Mouse (Mus musculus) heart, adult 9 months (tissue): ENCODE measurements around the gene Shmt2.

Experiments
- DNase-seq, 2 experiments: peaks; one replicate each; pipeline ENCODE4 v3.0.0; 2022; ENCODE audit warnings: low spot score in 2 of 2

Gene Shmt2

GRCm38 (mm10) chr10:127522088-127522581, at the start of gene Shmt2:
TSS of gene Shmt2 (minus strand) at chr10:127522444.
- DNase-seq: peak; percentile 83 to 87

GRCm38 (mm10) chr10:127570937-127571641, 48.8 kb upstream of the Shmt2 start:
- no peak for DNase-seq

DNA sequence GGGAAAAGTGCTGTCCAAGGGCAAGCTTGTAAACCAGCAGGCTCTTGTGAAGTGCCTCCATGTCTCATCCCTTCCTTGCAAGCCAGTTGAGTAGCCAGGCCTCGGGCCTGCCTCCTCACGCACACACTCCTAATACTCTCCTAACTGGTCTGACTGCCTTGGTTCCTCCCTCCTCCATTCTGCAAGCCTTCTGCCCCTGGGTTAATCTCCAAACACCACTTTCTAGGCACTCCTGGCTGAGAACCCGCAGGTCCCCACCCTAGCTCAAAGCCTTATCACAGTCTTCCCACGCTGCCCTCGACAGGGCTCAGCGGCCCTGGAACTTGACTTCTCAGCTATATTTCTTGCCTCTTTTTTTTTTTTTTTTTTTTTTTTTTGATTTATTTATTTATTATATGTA, 48.1 kb upstream of the Shmt2 start:
- no peak for DNase-seq

GRCm38 (mm10) chr10:127569450-127569849, 47.2 kb upstream of the Shmt2 start:
- peak; percentile 79 to 83 for DNase-seq

- no peak for DNase-seq
Measured at GRCm38 (mm10) chr10:127566553-127567326, 44.5 kb upstream of the Shmt2 start.

DNA sequence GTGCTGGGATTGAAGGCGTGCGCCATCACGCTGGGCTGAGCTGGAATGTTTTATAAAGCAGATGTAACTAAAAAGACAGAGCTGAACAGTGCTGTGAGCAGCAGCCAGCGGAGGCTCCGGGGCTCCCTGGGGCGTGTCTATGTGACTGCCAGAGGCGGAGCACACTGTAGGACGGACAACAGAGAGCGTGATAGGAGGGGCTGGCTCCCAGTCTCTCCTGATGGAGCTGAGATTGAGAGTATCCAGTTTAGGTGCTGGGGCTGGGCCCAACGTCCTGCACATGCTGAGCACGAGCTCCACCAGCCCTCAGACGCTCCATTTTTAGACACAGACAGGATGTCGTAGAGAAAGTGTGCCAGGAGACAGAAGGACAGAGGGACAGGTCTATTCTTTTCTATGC, 42.1 kb upstream of the Shmt2 start:
- peak; percentile 43 to 48 for DNase-seq

GRCm38 (mm10) chr10:127563840-127564239, 41.6 kb upstream of the Shmt2 start:
- no peak for DNase-seq

GRCm38 (mm10) chr10:127561145-127561544, 38.9 kb upstream of the Shmt2 start:
- no peak for DNase-seq

DNA sequence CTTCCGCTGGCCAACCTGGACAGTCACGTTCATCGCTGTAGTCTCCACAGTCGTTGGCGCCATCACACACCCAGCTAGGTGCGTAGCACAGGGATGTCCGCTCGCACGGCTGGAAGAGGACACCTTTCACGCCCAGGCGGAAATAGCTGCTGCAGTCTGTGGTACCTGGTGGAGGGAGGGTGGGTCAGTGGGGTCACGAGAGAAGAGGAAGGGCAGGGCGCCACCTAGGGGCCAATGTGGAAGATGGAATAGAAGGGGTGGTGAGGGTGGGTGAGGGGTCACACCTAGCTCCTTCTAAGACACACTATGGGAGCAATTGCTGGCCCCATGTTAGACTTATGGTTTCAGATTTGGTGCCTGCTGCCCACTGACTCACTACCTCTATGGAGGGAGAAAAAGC, 35.2 kb upstream of the Shmt2 start:
- DNase-seq: no peak

- no peak for DNase-seq
Measured at GRCm38 (mm10) chr10:127555703-127556102, 33.5 kb upstream of the Shmt2 start.

DNA sequence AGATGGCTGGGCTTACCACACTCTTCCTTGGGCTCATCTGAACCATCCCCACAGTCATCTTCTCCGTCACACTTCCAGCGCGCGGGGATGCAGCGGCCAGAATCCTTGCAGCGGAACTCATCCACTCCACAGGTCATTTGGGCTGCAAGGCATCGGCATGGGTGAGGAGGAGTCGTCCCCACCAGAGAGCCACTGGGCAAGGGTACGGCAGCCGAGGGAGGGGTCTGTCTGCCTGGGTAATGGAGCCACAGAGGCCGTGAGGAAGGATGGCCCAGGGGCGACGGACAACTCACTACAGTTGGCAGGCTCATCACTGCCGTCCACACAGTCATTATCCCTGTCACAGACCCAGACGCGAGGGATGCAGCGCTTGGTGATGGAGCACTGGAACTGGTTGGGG, 27.6 kb upstream of the Shmt2 start:
- no peak for DNase-seq

GRCm38 (mm10) chr10:127548236-127548635, 26.0 kb upstream of the Shmt2 start:
- no peak for DNase-seq

DNA sequence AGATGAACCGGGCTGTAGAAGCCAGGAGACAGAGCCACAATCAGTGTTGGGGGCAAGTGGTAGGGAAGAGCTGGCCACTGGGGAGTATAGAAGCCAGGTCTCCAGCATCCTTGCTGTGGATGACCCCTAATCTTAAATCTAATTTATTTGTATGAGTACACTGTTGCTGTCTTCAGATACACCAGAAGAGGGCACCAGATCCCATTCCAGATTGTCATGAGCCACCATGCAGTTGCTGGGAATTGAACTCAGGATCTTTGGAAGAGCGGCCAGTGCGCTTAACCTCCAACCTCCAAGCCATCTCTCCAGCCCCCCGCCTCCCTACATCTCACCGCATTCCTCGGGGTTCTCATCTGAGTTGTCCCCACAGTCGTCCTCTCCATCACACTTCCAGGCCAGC, 24.3 kb upstream of the Shmt2 start:
- DNase-seq: no peak

- no peak for DNase-seq
Measured at GRCm38 (mm10) chr10:127544375-127544774, 22.1 kb upstream of the Shmt2 start.

- DNase-seq: no peak
Measured at GRCm38 (mm10) chr10:127543916-127544315, 21.7 kb upstream of the Shmt2 start.

DNA sequence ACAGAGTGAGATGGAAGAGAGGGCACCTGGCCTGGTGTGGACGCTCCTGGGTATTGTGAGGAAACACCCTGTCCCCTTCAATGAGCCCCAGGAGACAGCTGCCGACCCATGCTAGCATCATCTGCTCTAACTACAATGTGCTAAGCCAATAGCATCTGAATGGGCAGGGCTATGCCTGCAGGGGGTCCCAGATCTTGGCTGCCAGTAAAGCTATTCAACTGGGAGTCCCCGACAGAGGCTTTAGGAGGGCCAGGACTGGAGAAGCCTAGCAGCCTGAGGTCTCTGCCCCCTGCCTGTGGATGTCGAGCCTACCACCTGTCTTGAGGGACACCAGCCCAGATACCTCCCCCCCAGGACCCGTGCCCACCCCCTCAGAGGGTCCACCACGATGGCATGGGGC, 20.5 kb upstream of the Shmt2 start:
- DNase-seq: no peak

GRCm38 (mm10) chr10:127542084-127542483, 19.8 kb upstream of the Shmt2 start:
- no peak for DNase-seq

DNA sequence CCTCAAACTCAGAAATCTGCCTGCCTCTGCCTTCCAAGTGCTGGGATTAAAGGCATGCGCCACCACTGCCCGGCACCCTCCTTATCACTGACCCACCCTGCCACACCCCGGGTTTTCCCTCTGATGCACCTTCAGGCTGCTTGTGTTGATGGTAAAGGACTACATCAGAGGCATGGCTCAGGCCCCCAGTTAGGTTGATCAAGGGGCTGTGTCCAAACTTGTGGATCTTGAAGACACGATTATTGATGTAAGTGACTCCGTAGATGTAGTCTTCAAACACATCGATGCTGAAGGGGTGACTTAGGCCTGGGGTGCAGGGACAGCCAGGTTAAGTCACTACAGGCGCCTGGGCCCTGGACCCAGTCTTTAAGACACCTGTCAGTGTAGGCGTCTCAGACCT, 19.3 kb upstream of the Shmt2 start:
- DNase-seq: no peak

DNA sequence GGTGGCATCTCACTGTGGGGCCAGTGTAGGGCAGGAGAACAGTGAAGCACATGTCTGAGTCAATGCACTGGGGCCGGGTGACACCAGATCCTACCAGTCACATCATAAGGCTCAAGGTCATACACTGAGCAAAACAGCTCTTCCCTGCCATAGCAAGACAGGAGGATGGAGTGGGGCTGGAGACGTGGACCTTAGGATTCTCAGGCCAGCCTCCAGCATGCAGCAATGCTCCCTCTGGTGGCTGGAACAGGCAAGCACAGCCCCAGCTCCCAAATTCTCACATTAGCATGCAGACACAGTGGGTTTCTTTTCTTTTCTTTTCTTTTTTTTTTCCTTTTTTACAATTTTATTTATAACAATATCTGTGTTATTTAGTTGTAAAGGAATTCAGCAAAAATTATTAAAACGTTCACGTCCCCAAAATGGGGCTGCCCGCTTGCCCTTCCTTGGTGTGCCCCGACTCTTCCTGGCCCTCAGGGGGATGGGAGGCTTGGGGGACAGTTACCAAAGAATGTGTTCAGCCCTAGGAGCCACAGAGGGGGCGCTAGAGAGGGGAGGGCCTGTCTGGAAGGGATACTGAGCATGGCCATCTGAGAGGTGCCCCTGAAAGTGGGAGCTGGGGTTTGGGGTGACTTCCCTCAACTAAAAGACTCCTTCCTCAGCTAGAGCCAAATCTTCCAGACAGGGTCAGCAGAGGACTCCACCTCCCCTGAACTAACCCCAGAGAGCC, 15.8 kb upstream of the Shmt2 start:
- DNase-seq: peak; percentile 57 to 80

DNA sequence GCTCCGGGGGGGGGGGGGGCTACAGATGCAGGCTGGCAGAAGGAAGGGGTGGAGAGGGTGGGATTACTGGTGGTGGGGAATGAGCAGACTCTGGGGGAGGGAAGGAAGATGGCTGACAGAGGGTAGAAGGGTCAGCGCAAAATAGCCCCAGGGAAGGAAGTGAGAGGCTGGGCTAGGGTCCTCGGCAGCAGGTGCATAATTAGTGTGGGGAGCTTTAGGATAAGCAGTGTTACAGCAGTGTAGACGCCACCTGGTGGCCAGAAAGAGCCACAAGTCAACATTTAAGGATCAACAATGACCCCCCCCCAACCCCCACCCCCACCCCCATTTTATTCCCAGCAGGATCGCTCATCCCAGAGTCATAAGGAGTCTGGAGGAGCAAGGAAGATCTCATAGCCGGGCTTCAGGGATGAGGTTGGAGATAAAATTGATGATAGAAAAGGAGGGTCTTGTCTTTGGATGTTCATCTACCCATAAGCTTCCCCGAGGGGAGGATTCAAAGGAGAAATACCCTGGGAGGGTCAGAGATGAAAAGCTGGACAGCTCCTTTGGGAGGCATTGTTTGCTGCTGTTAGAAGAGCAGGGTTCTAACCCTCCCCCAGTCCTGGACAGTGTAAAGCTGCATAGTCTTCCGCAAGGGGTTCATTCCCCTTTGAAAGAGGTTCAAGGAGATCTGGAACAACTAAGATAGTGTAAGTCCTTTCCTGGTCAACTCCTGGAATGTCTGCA, 14.5 kb upstream of the Shmt2 start:
- DNase-seq: no peak

DNA sequence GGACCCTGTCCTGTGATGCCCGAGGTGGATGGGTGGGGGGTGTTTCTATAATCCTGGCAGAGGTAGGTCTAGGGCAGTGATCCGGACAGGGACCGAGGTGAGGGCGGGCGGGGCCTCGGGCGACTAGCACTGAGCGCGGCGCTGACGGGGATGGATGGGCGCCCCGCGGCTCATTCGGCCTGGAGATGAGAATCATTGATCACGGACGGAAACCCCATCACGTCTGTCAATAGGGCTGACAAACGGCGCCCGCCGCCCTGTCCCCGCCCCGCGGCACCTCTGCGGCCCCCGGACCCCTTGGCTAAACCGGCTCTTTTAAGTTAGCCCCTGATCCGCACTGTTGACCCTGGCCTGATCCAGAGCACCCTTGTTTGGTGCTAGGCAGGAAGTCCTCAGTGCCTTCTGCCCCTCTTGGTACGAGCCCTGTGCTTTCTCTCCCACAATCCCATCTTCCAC, 12.7 kb upstream of the Shmt2 start:
- no peak for DNase-seq
